Mouse (Mus musculus) testis, adult 2 months (tissue): ENCODE results near the gene Eno1.

Experiments used
- CTCF ChIP-seq: fragments of 200-500 bp; IDR thresholded peaks from 2 replicates; pipeline ENCODE4 v1.5.1; 2012; ENCODE audit warnings: low read depth, mild to moderate bottlenecking, inconsistent platforms, low read length, moderate library complexity; ENCODE audit not compliant: control insufficient read depth, insufficient read depth, insufficient replicate concordance
- POLR2A ChIP-seq: fragments of 200-500 bp; IDR thresholded peaks from 2 replicates; pipeline ENCODE4 v1.6.1; 2012; ENCODE audit warnings: low read depth, mild to moderate bottlenecking, inconsistent platforms, low read length, moderate library complexity; ENCODE audit not compliant: control insufficient read depth

- TF ChIP-seq CTCF, result no peak
- TF ChIP-seq POLR2A, result no peak
Measured at GRCm38 (mm10) chr4:150209751-150210150, 26.8 kb upstream of the Eno1 start.
